Mouse (Mus musculus): ENCODE measurements around the gene Prdm5. TPM values are rescaled to one million over a fixed set of nuclear protein-coding genes. Genes with fewer than 3 reads are reported as not detected.

Gene Prdm5
- total RNA-seq (2021): 1 to 10 TPM; 1.8 to 2.7 TPM
- long read RNA-seq, experiment 1: 0 reads
- long read RNA-seq, experiment 2: 0 reads

DNA sequence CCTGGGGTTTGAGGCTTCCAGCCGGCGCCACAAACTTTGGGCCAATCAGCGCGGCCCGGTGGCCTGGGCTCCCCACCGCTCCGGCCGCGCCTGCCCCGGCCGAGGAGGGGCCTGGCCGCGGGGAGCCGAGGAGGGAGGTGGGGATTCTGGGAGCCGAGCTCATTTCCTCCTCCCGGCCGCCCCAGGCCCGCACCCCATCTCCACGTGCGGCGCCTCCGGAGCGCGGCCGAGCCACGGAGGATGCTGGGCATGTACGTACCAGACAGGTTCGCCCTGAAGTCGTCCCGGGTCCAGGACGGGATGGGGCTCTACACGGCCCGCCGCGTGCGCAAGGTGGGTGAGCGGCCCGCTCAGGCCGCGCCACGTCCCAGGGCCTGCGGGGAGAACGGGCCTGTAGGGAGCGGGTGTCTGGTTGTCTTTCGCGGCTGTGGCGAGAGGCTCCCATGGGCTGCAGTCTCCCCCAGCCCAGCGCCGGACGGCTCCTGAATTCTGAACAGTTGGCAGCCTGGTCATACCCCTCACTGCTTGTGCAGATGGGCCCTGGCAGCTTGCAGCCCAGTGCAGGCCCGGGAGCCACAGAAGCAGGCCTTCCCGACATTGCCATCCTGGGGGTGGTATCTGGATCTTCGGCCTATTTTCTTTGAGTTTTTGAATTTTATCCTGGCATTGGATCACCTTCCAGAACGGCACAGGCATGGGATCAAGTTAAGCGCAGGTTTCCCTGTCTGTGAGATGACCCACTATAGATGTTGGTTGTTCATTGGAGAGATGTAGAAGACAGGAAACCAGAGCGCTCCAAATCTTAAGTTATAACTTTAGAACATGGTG, at the start of gene Prdm5:
Gene Prdm5 (plus strand): TSS at position 128 of the 828 bp plus-strand sequence.
- peak within 1 kb of the TSS; percentile 82 for H3K4me3 ChIP-seq
- intact Hi-C loops (cut with DNase I): no loop called here
- peak within 1 kb of the TSS; percentile 79 for H3K27ac ChIP-seq
- no peak for TF ChIP-seq CTCF (IDR thresholded peaks at IDR 0.05)
- peak; percentile 80 for DNase-seq

DNA sequence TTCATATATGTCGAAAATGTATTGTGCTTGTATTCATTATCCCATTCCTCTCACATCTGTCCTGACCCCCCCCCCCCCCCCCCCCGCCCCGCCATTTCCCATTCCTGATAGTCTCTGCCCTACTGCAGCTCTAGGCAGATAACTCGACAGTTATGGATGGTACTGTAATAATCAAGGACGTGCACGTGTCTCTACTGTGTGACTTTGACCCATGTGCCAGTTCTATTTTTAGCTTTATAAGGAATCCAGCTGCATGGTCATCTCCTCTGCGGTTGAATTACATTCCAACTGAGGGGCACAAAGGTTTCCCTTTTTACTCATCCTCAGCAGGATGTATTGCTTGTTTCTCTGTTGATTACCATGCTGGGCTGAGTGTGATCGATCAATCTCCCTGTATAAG, 39.3 kb upstream of the Prdm5 start:
- intact Hi-C loops (cut with DNase I): no loop called here
- no peak for TF ChIP-seq CTCF (IDR thresholded peaks at IDR 0.05)
- H3K4me3 ChIP-seq: no peak overlapping the region
- no peak overlapping the region for H3K27ac ChIP-seq
- no peak for DNase-seq

GRCm38 (mm10) chr6:65743144-65743870, 35.5 kb upstream of the Prdm5 start:
- no peak for TF ChIP-seq CTCF (IDR thresholded peaks at IDR 0.05)
- intact Hi-C loops (cut with DNase I): no loop called here
- no peak for DNase-seq

DNA sequence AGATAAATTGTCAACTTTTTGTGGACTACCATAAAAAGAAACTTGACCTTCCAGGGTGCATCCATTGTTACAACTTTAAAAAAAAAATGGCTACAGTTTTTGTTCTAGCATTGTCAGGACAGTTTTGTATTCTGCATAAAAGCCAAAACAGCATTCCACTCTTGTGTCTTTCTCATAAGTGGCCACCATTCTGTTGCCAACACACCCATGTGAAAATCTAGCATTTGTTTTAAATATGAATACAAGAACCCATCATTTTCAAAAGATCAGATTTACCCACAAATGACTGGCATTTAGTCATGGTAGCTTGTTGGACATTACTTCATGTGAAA, 35.0 kb upstream of the Prdm5 start:
- H3K4me3 ChIP-seq: no peak overlapping the region
- H3K27ac ChIP-seq: no peak overlapping the region
- TF ChIP-seq CTCF (IDR thresholded peaks at IDR 0.05): no peak
- DNase-seq: no peak
- intact Hi-C loops (cut with DNase I): no loop called here

More at GRCm38 (mm10) chr6:65743144-65743870, 35.5 kb upstream of the Prdm5 start:
- H3K4me3 ChIP-seq: no peak overlapping the region
- no peak overlapping the region for H3K27ac ChIP-seq

- H3K4me3 ChIP-seq: no peak overlapping the region
- TF ChIP-seq CTCF (IDR thresholded peaks at IDR 0.05): no peak
- no peak for DNase-seq
- intact Hi-C loops (cut with DNase I): no loop called here
- H3K27ac ChIP-seq: no peak overlapping the region
Measured at GRCm38 (mm10) chr6:65758214-65758613, 20.6 kb upstream of the Prdm5 start.

- intact Hi-C loops (cut with DNase I): no loop called here
- Histone ChIP-seq H3K4me3 (no peak overlapping the region), H3K27ac (no peak overlapping the region)
- TF ChIP-seq CTCF (IDR thresholded peaks at IDR 0.05): no peak
- DNase-seq: no peak
Measured at GRCm38 (mm10) chr6:65759174-65759573, 19.6 kb upstream of the Prdm5 start.

DNA sequence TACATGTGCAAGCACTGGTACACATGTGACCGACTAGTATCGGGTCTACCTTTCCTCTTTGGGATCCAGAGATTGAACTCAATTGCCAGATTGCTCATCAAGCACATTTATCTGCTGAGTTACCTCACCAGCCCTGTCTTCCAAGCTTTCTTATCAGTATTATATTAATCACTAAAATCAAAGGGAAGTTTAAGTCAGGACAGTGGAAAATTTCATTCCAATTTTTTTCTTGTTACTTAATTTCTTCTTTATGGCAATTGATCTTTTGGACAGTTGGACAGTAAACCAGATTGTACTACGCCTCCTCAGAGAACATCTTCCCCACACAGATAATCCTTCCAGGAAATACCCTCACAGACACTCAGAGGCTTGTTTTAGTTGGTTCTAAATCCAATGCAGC, 18.7 kb upstream of the Prdm5 start:
- no peak for DNase-seq
- no peak for TF ChIP-seq CTCF (IDR thresholded peaks at IDR 0.05)
- intact Hi-C loops (cut with DNase I): no loop called here
- no peak overlapping the region for H3K4me3 ChIP-seq
- H3K27ac ChIP-seq: no peak overlapping the region

DNA sequence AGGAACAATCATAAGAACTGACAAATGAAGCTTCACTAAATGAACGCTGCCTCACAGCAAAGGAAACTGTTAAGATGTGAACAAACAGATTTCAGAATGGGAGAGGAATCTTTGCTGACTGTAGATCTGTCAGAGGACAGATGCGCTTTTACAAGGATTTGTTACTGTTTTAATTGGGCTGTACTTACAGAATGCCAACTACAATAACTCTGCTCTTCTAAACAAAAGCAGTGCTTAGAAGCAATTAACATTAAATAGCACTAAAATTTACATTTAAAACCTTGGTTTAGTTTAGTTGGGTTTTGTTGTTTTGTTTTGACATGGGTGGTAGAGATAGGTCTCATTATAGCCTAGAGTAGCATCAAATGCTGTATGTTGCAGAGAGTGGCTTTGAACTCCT, 14.3 kb upstream of the Prdm5 start:
- Histone ChIP-seq H3K4me3 (no peak overlapping the region), H3K27ac (no peak overlapping the region)
- TF ChIP-seq CTCF (IDR thresholded peaks at IDR 0.05): no peak
- intact Hi-C loops (cut with DNase I): no loop called here
- DNase-seq: no peak

- DNase-seq: no peak
- no peak for TF ChIP-seq CTCF (IDR thresholded peaks at IDR 0.05)
- peak overlapping the region; percentile 58 for H3K4me3 ChIP-seq
Measured at GRCm38 (mm10) chr6:65765057-65765456, 13.7 kb upstream of the Prdm5 start.

DNA sequence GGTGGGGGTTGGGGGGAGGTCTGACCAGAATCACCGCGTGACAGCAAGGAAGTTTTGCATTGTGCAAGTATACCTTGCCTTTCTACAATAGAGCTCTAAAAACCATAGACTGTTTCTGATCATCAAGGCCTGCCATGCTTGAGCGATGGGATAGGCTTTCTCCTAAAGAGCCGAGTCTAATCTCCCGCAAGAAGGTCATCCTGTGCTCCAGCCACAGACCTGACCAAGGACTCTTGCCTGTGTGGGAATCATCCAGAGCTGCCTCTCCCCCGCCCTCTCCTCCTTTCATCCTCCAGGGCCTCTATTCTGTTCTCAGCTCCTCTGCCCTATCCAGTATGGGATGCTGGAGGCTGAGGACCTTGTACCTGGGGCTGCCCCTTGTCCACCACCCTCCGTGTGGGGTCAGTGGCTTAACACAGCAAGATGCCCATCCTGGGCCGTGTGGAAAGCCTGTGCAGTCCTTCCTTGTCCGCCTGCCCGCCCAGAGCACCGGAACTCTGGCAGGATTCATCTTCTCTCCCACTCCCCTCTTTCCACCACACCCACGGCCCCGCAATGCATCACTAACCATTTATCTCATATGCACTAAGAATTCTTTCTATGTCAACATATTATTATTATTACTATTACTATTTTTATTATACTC, 12.9 kb upstream of the Prdm5 start:
- DNase-seq: no peak
- intact Hi-C loops (cut with DNase I): no loop called here
- no peak overlapping the region for H3K4me3 ChIP-seq
- no peak for TF ChIP-seq CTCF (IDR thresholded peaks at IDR 0.05)
- H3K27ac ChIP-seq: no peak overlapping the region

More at GRCm38 (mm10) chr6:65765057-65765456, 13.7 kb upstream of the Prdm5 start:
- intact Hi-C loops (cut with DNase I): no loop called here
- H3K27ac ChIP-seq: no peak overlapping the region

GRCm38 (mm10) chr6:65767911-65768310, 10.9 kb upstream of the Prdm5 start:
- Histone ChIP-seq H3K4me3 (no peak overlapping the region), H3K27ac (no peak overlapping the region)
- DNase-seq: no peak
- TF ChIP-seq CTCF (IDR thresholded peaks at IDR 0.05): no peak
- intact Hi-C loops (cut with DNase I): no loop called here

- no peak for TF ChIP-seq CTCF (IDR thresholded peaks at IDR 0.05)
- intact Hi-C loops (cut with DNase I): no loop called here
- no peak overlapping the region for H3K4me3 ChIP-seq
Measured at GRCm38 (mm10) chr6:65773566-65773965, 5.2 kb upstream of the Prdm5 start.

GRCm38 (mm10) chr6:65779689-65780233, 973 bp downstream of the Prdm5 start:
- no peak for DNase-seq
- peak overlapping the region; percentile 82 for H3K4me3 ChIP-seq
- intact Hi-C loops (cut with DNase I): no loop called here
- peak overlapping the region; percentile 79 for H3K27ac ChIP-seq
- no peak for TF ChIP-seq CTCF (IDR thresholded peaks at IDR 0.05)

More at GRCm38 (mm10) chr6:65773566-65773965, 5.2 kb upstream of the Prdm5 start:
- no peak for DNase-seq
- no peak overlapping the region for H3K27ac ChIP-seq

Measured in gastrocnemius, adult 2 months (tissue).